Mouse (Mus musculus) small intestine, adult 2 months (tissue): ENCODE data around the gene Dpp9. TPM values are rescaled to one million over a fixed set of nuclear protein-coding genes. Genes with fewer than 3 reads are reported as not detected.

Experiments used
- H3K27ac ChIP-seq: fragments of 200-500 bp; 2 replicates; pipeline ENCODE4 v1.5.1; 2012; ENCODE audit warnings: low read depth, low read length, control low read depth, inconsistent platforms; ENCODE audit not compliant: insufficient read depth
- H3K27me3 ChIP-seq: fragments of 200-500 bp; 2 replicates; pipeline ENCODE4 v1.6.1; 2012; ENCODE audit warnings: mild to moderate bottlenecking, moderate library complexity, low read length, inconsistent platforms; ENCODE audit not compliant: control insufficient read depth, insufficient read depth
- H3K36me3 ChIP-seq: fragments of 200-500 bp; 2 replicates; pipeline ENCODE4 v1.6.1; 2012; ENCODE audit warnings: mild to moderate bottlenecking, low read length, control low read depth, inconsistent platforms; ENCODE audit not compliant: control insufficient read depth, insufficient read depth
- H3K4me1 ChIP-seq: fragments of 200-500 bp; 2 replicates; pipeline ENCODE4 v1.6.1; 2012; ENCODE audit warnings: low read length, inconsistent platforms, mixed read lengths; ENCODE audit not compliant: control insufficient read depth, insufficient read depth, insufficient read length
- H3K4me3 ChIP-seq: fragments of 200-500 bp; 2 replicates; pipeline ENCODE4 v1.5.1; 2012; ENCODE audit warnings: low read depth, mild to moderate bottlenecking, control low read depth, inconsistent platforms, low read length, moderate library complexity
- CTCF ChIP-seq: fragments of 200-500 bp; IDR thresholded peaks from 2 replicates; pipeline ENCODE4 v1.5.1; 2012; ENCODE audit warnings: low read depth, mild to moderate bottlenecking, control low read depth, inconsistent platforms, low read length, moderate library complexity, mixed read lengths; ENCODE audit not compliant: insufficient replicate concordance, insufficient read length; ENCODE audit errors: extremely low read depth
- POLR2A ChIP-seq: fragments of 200-500 bp; IDR thresholded peaks from 2 replicates; pipeline ENCODE4 v1.6.1; 2012; ENCODE audit warnings: low read depth, mild to moderate bottlenecking, control low read depth, inconsistent platforms, low read length, moderate library complexity
- WGBS: fragments of 180-500 bp; shearing (Covaris S2); methylation state at CpG from one replicate; pipeline ENCODE4 v1.1.7; 2018; 5-methylcytosine and 5-hydroxymethylcytosine counted together
- polyA plus RNA-seq: library from polyadenylated mRNA; depleted of rRNA; stranded (reverse); fragments of >200 nt; gene quantifications from 2 replicates; pipeline ENCODE4 v1.2.3, GENCODE M21; 2012

Dpp9 gene
- polyA plus RNA-seq, 1 experiment: 39.4 TPM

- Histone ChIP-seq H3K4me3 (no peak overlapping the region), H3K4me1 (peaks cover 21% of the 10 kb centered on the region), H3K36me3 (no peaks in the 10 kb centered on the region), H3K27me3 (no peaks in the 10 kb centered on the region), H3K27ac (no peak overlapping the region)
- 57% methylated on average over 11 of the region's 11 CpGs for WGBS
- no peak for TF ChIP-seq POLR2A
These were observed 53.0 kb downstream of the Dpp9 start for GRCm38 (mm10) chr17:56165671-56166070.

GRCm38 (mm10) chr17:56164510-56164909 is 54.2 kb downstream of the Dpp9 start:
- Histone ChIP-seq H3K36me3 (no peaks in the 10 kb centered on the region), H3K27me3 (no peaks in the 10 kb centered on the region), H3K27ac (peak overlapping the region; percentile 80), H3K4me1 (peaks cover 17% of the 10 kb centered on the region), H3K4me3 (no peak overlapping the region)
- TF ChIP-seq POLR2A (no peak), CTCF (no peak)
- 16% methylated on average over 3 of the region's 3 CpGs for WGBS

- no peaks in the 10 kb centered on the region for H3K27me3 ChIP-seq
- 24% methylated on average over 6 of the region's 6 CpGs for WGBS
These were observed 55.1 kb downstream of the Dpp9 start for GRCm38 (mm10) chr17:56163523-56164102.

GRCm38 (mm10) chr17:56162231-56162774 is 56.4 kb downstream of the Dpp9 start, which contains the start of gene Tnfaip8l1:
Gene Tnfaip8l1 (plus strand): TSS chr17:56162477.
- under 1% methylated on average over 30 of the region's 30 CpGs for WGBS
- Histone ChIP-seq H3K36me3 (no peaks in the 10 kb centered on the region), H3K4me1 (peaks cover 17% of the 10 kb centered on the region), H3K27me3 (no peaks in the 10 kb centered on the region), H3K4me3 (peak within 1 kb of the TSS; percentile 61), H3K27ac (peak within 1 kb of the TSS; percentile 82)
- no peak for TF ChIP-seq CTCF
- TF ChIP-seq POLR2A: 0 out of 2 replicates have a peak, but pooled peaks have one; percentile 13

More at GRCm38 (mm10) chr17:56163523-56164102, 55.1 kb downstream of the Dpp9 start:
- H3K27ac ChIP-seq: peak overlapping the region; percentile 82
- peak overlapping the region; percentile 18 for H3K4me3 ChIP-seq
- TF ChIP-seq CTCF (no peak), POLR2A (no peak)
- H3K4me1 ChIP-seq: peaks cover 17% of the 10 kb centered on the region
- H3K36me3 ChIP-seq: no peaks in the 10 kb centered on the region

GRCm38 (mm10) chr17:56159729-56160128 is 59.0 kb downstream of the Dpp9 start:
- Histone ChIP-seq H3K27ac (no peak overlapping the region), H3K27me3 (no peaks in the 10 kb centered on the region; the same call in 1 of the 2 replicates), H3K4me3 (no peak overlapping the region), H3K4me1 (peaks cover 17% of the 10 kb centered on the region; the same call in 1 of the 2 replicates), H3K36me3 (no peaks in the 10 kb centered on the region)
- WGBS: 3% methylated on average over 9 of the region's 9 CpGs
- no peak for TF ChIP-seq POLR2A
- peak; percentile 95 for TF ChIP-seq CTCF

GRCm38 (mm10) chr17:56153643-56154042 is 65.1 kb downstream of the Dpp9 start:
- H3K4me3 ChIP-seq: no peak overlapping the region
- peaks cover 7% of the 10 kb centered on the region; the same call in 1 of the 2 replicates for H3K27me3 ChIP-seq
- peaks cover 12% of the 10 kb centered on the region for H3K4me1 ChIP-seq
- no peak overlapping the region for H3K27ac ChIP-seq
- TF ChIP-seq CTCF (no peak), POLR2A (no peak)
- H3K36me3 ChIP-seq: no peaks in the 10 kb centered on the region
- WGBS: 21% methylated on average over 9 of the region's 9 CpGs

- WGBS: 65% methylated on average over 2 of the region's 2 CpGs
- Histone ChIP-seq H3K27ac (no peak overlapping the region), H3K36me3 (no peaks in the 10 kb centered on the region), H3K4me1 (peaks cover 12% of the 10 kb centered on the region), H3K27me3 (peaks cover 10% of the 10 kb centered on the region; the same call in 1 of the 2 replicates), H3K4me3 (no peak overlapping the region)
- TF ChIP-seq CTCF (no peak), POLR2A (no peak)
These were observed 68.8 kb downstream of the Dpp9 start for GRCm38 (mm10) chr17:56149897-56150296.
